Mouse (Mus musculus) cerebellum, postnatal 25 days (tissue): ENCODE data around the gene Nf2.
A peak's percentile ranks its signal among the peaks of the same experiment; 100 is the strongest.

ENCODE experiments used
- DNase-seq, 2 experiments: peaks; one replicate each; pipeline ENCODE4 v3.0.0; 2021; ENCODE audit warnings: mixed read lengths in 2 of 2

The Nf2 gene

DNA sequence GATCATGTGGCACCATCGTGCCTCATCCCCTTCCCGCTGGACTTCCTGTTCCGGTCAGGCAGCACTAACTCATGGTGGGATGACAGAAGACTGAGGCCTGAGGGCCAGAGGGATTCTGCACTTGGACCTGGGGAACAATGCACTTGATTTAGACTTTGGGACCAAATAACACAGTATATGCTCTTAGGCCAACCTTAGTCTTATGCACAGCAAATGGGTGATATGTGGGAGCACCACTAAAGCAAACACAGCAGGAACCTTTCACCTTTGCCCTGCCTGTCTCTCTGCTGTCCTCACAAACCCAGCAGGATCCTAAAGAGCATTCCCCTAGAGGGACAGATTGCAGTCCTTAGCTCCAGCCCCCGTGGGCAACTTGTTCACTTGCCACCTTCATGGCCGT is 108.6 kb downstream of the Nf2 start:
- no peak for DNase-seq

DNA sequence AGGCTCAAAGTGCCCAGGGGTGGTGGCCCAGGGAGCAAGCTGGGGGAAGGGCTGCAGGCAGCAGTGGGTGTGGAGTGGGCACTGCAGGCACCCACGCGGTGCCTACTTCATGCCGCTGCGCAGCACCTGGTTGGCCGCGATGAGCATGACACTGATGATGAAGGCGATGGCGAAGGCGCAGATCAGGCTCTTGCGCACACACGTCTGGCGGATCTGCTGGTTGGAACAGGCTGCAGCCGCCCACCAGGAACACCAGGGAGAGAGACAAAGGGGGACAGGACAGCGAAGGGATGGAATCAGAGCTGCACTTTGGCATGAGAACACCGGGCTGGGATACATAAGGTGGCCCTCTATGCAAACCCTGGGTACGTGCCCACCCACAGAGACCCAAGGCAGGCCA is 110.6 kb downstream of the Nf2 start:
- no peak for DNase-seq

DNA sequence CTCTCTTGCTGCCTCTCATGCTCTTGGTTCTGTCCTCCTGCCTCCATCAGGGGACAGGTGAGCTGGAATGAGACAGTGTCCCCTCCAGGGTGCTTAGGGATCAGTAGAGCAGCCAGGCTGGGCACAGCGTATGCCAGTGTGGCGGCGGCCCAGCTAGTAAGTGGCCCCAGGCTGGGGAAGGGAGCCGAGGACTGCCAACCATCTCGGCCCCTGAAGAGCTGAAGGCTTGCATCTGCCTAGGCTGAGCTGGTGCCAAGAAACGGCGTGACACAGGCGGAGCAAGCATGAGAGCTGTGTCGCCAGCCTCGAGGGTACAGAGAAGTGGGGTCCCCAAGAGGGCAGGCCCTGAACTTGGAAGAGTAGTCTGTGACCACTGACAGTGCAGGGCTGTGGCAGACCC is 111.7 kb downstream of the Nf2 start:
- DNase-seq = peak; percentile 77 to 85

DNA sequence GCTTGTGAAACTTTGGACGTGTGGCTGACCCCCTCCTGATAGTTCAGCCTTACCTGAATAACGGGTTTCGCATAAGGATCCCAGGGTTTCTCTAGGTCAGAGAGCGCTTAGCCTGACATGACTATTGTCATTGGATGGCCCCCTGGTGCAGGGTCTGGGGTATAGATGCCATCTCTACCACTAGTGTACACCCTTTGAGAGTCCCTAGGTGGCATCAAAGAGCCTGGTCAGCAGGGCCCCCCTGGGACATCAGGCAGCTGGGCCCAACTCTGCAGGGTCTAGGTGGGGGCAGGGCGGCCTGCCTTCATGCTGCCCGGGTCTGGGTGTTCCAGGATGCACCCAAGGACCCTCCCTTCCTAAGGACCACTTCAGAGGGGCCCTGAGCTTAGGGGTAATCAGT is 113.0 kb downstream of the Nf2 start:
- no peak for DNase-seq

DNA sequence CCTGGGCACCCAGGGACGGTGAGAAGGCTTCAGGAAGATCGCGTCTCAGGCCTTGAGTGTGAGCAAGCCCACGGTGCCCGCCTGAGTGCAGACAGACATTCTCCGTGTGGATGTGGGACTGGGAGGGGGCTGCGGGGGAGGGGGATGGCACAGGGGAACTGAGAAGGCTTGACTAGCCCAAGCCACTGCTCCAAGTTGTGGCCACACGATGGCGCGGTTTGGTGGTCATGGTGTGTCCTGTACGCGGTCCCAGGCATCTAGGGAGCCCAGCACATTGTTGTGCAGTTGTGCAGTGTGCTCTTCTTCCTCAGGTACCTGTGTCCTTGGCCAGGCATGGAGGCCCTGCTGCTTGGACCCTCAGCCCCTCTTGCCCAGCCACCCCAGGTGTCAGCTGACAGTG is 115.2 kb downstream of the Nf2 start:
- no peak for DNase-seq

DNA sequence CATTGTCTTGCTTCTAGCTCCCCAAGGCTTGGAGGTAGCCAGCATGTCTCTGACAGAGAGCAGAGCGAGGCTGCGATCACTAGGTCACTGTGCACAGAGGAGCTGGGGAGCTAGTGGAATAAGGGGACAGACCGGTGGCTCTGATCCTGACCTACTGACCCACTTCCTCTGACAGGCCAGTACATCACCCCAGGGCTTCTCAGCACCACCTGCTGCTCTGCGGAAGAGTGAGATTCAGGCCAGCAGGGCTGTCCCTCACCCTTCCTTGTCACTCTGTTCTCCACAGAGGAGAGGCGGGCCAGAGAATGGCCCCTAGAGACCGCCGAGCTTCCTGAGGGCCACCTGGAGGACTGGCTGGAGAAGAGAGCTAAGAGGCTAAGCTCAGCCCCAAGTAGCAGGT is 117.6 kb downstream of the Nf2 start:
- peak; percentile 68 to 75 for DNase-seq

DNA sequence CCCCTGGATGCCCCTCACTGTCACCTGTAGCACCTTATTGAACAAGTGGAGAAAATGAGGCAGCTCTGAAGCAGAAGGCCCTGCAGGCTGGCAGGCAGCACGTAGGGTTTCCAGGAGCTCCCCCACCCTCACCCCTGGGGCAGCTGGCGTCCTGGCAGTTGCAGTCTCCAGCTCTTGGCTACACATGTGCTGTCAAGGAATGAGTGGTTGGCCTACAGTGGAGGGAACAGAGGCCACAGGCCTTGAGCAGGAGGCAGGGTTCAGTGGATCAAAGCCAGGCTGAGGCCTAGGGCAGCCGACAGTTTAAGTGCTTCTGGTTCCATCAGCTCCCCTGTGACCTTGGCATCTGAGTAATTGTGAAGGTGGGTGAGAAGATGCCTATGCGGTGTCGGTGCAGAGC is 118.4 kb downstream of the Nf2 start:
- no peak for DNase-seq

DNA sequence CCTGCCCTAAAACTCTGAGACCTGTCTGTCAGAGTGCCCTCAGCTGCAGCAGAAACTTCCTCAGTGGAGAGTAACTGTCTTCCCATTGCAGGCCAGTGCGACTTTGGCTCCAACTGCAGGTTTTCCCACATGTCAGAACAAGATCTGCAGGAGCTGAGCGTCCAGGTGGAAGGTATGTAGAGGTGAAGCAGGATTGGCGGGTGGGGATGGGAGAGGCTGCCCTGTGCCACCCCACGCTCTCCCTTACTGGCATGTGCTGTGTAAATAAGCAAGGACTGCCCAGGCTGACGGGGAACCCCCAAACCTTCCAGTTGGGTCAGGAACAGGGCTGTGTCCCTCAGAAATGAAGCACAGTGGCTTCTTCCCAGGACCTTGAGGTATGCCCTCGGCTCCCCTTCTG is 119.2 kb downstream of the Nf2 start:
- DNase-seq = no peak

DNA sequence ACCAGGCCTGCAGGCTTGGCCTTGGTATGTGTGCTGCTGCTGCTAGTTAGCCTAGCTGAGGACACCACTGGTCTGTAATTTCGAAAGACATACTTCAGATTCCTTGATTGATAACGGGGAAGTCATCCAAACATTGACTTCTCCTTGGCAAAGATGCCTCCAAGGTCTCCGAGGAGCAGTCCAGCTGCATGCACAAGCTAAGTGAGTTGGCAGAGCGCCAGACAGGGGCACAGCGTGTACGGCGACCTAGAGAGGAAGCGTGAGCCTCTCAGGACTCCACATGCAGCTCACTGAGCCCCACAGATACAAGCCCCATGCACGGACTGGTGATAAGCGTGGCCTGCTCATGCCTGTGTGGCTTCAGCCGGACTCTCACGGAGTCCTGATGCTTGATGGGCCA is 119.7 kb downstream of the Nf2 start:
- DNase-seq = no peak

DNA sequence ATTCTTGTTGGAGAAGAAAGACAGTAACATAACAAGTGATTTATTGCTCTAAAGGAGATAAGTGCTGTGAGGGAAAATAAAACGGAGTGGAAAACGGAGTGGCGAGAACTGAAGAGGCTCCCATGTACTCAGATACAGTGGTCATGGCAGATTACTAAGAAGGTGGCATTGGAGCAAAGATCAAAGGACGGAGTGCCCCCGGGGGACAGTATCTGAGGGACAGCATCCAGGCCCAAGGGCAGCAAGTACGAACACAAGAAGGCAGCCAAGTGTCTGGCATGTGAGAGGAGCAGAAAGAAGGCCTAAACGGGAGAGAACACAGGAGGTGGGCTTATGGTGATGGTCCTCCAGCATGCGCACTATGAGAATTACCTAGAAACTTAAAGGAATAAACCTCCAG is 127.6 kb downstream of the Nf2 start:
- no peak for DNase-seq

DNA sequence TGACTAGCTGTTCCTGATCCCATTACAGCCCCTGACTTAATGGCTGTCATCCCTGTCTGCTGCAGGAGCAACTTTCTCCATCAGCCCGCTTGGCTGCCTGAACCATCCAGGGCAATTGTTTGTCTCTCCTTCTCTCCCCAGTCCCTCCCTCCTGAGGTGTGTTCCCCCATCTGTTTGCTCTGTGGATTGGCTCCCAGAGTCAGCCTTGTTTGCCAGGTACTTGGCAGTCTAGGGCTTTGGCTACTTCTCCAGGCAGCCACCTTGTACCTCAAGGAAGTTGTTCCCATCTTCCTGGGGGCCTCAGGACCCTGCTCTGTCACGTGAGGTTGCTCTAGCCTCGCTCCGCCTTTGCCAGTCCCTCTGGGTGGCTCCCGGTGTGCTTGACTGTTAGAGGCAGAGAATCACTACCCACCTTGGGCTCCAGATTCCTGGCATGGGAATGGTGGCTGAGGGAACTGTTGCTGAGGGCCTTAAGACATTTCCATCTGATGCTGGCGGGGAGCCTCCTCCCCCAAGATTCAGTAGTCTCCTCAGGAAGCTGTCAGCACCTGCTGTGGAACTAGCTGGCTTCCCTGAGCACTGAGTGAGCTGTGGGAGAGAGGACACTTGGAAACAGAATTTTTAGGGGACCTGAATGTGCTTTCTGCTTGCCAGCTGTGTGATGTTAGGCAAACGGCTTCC is 128.3 kb downstream of the Nf2 start:
- peak; percentile 76 to 81 for DNase-seq

DNA sequence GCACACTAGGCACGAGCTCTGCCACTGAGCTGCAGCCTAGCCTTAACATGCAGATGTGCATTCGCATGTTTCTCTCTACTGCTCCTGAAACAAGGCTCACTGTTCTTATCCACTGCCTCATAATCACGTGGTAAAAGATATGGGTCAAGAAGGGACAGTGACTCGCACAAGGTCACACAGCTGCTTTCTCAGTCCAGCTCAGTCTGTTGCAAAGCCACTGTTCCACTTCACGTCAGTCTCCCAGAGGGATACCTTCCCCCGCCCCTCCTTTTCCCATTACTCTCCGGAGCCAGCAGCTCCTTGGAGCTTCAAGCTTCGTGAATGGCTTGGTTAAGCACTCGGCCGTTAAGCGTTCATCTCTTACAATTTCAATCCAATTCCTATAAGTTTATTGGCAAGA is 128.9 kb downstream of the Nf2 start:
- no peak for DNase-seq

DNA sequence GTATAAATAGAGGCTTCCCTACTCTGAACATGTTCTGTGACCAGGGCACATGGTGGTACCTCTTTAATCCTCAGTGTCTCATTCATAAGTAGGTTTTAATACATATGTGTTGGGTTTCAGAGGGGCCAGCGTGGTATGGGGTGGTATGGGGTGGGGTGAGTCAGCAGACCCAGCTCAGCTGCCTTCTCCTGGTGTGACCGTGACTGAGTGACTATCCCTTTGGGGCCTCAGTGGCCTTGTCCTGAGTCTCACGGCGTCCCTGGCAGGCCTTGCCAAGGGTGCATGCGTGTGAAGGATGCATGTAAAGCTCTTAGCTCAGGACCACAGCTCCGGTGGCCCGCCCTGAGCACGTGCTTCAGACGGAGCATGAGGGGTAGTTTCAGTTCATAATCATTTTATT is 129.4 kb downstream of the Nf2 start:
- DNase-seq = no peak

DNA sequence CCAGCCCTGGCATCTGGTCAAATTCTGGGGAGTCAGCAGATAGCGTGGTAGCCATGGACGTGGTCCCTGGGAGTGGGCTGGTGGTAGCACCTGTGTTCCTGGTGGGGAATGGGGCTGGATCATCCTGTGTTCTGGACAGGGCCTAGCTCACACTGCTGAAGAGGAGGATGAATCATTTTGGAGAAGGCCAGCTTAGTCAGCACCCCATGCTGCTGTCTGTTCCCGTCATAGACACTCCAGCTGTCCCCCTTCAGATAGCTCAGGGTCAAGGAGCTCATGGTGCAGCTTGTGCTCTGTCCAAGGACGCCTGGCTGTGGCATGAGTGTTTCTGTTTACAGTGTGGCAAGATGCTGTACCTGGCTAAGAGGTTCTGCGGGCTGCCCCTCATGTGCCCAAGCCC is 130.8 kb downstream of the Nf2 start:
- peak; percentile 47 to 53 for DNase-seq

DNA sequence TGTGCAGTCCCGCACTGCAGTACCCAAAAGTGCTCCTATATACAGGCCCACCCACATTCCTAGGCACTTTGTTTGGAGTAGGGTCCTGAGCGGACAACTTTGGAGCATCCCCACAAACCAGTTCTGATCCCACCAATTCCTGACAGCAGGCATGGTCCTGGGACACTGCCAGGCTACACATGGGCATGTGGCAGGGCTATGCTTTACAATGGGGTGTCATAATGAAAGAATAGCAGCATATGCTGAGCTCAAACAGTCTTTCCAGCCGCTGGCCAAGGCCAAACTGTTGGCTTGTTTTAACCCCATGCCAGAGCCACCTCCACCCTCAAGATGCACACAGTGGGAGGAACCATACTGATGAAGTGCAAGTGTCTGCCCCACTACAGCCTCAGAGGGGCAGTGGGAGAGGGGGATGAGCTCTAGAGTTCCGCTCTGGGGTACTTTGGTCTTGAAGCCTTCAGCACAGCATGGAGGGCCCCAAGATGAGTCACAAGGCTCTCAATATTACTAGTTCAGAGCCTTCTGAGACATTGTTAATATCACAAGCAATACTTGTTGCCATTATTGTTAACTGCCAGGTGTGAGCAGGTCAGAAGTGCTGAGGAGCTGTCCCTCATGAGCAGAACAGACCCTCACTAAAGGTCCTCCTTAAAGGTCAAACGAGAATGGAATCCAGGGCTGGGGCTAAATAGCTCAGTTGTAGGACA is 132.7 kb downstream of the Nf2 start:
- DNase-seq = peak in 1 of 2 experiments; percentile 47
